Mouse (Mus musculus) intestine, embryonic 15.5 days (tissue): ENCODE measurements around the gene Hes7. TPM values are rescaled to one million over a fixed set of nuclear protein-coding genes. Genes with fewer than 3 reads are reported as not detected.

Source experiments
- ATAC-seq: fragments of 200-750 bp; cut with Nextera tagmentation; 2 replicates; pipeline ENCODE4 v1.8.0; 2017; ENCODE audit warnings: moderate TSS enrichment, moderate library complexity
- H3K27ac ChIP-seq: fragments of 300-500 bp; sonication (generic); 2 replicates; pipeline ENCODE4 v1.5.1; 2015; ENCODE audit warnings: mild to moderate bottlenecking, inconsistent platforms
- H3K27me3 ChIP-seq: fragments of 300-500 bp; sonication (generic); replicated peaks from 2 replicates; pipeline ENCODE4 v1.6.1; 2015; ENCODE audit warnings: inconsistent platforms
- H3K36me3 ChIP-seq: fragments of 300-500 bp; sonication (generic); 2 replicates; pipeline ENCODE4 v1.6.1; 2015; ENCODE audit warnings: inconsistent platforms
- H3K4me1 ChIP-seq: fragments of 300-500 bp; sonication (generic); replicated peaks from 2 replicates; pipeline ENCODE4 v1.6.1; 2015; ENCODE audit warnings: inconsistent platforms
- H3K4me2 ChIP-seq: fragments of 300-500 bp; sonication (generic); replicated peaks from 2 replicates; pipeline ENCODE4 v1.6.1; 2015; ENCODE audit warnings: mild to moderate bottlenecking, inconsistent platforms
- H3K4me3 ChIP-seq: fragments of 300-500 bp; sonication (generic); replicated peaks from 2 replicates; pipeline ENCODE4 v1.5.1; 2015; ENCODE audit warnings: inconsistent platforms
- H3K9ac ChIP-seq: fragments of 300-500 bp; sonication (generic); 2 replicates; pipeline ENCODE4 v1.6.1; 2015; ENCODE audit warnings: inconsistent platforms
- H3K9me3 ChIP-seq: fragments of 300-500 bp; sonication (generic); 2 replicates; pipeline ENCODE4 v1.6.1; 2016; ENCODE audit warnings: inconsistent platforms
- WGBS: fragments of 180-500 bp; shearing (Covaris S2); methylation state at CpG from one replicate; pipeline ENCODE4 v1.1.7; 2015; 5-methylcytosine and 5-hydroxymethylcytosine counted together
- polyA plus RNA-seq: library from polyadenylated mRNA; unstranded; fragments of >200 nt; fragmentation: Nextera tagmentation; extraction: Ambion mirVana; gene quantifications from 2 replicates; pipeline ENCODE4 v1.2.1, GENCODE M21; 2015

Hes7 gene
- polyA plus RNA-seq, 1 experiment from 2014 or later = 0.70 TPM

GRCm38 (mm10) chr11:69078041-69078440 is 42.2 kb upstream of the Hes7 start:
- Histone ChIP-seq H3K9ac (no peak overlapping the region), H3K36me3 (no peaks in the 10 kb centered on the region), H3K9me3 (no peaks in the 10 kb centered on the region), H3K27me3 (no peaks in the 10 kb centered on the region), H3K4me3 (no peak overlapping the region), H3K4me2 (no peak overlapping the region), H3K4me1 (no peaks in the 10 kb centered on the region; the same call in 1 of the 2 replicates), H3K27ac (no peak overlapping the region)
- ATAC-seq = no peak
- WGBS = 64% methylated on average over 6 of the region's 6 CpGs

GRCm38 (mm10) chr11:69078805-69079438 is 41.3 kb upstream of the Hes7 start:
- Histone ChIP-seq H3K27me3 (no peaks in the 10 kb centered on the region), H3K4me1 (no peaks in the 10 kb centered on the region; the same call in 1 of the 2 replicates), H3K27ac (no peak overlapping the region), H3K36me3 (no peaks in the 10 kb centered on the region), H3K9me3 (no peaks in the 10 kb centered on the region), H3K9ac (no peak overlapping the region), H3K4me2 (no peak overlapping the region), H3K4me3 (no peak overlapping the region)
- 70% methylated on average over 5 of the region's 5 CpGs for WGBS
- ATAC-seq = no peak

GRCm38 (mm10) chr11:69080102-69080854 is 39.9 kb upstream of the Hes7 start:
- no peaks in the 10 kb centered on the region for H3K36me3 ChIP-seq
- WGBS = 73% methylated on average over 15 of the region's 15 CpGs
- H3K4me1 ChIP-seq = no peaks in the 10 kb centered on the region
- H3K9me3 ChIP-seq = no peaks in the 10 kb centered on the region
- no peak overlapping the region for H3K4me3 ChIP-seq
- H3K9ac ChIP-seq = no peak overlapping the region
- peak; percentile 60; the same call in 1 of the 2 replicates for ATAC-seq
- H3K27me3 ChIP-seq = no peaks in the 10 kb centered on the region
- no peak overlapping the region for H3K27ac ChIP-seq
- no peak overlapping the region for H3K4me2 ChIP-seq

GRCm38 (mm10) chr11:69080855-69081222 is 39.4 kb upstream of the Hes7 start:
- H3K9me3 ChIP-seq = no peaks in the 10 kb centered on the region
- 89% methylated on average over 8 of the region's 8 CpGs for WGBS
- ATAC-seq = no peak
- H3K4me2 ChIP-seq = no peak overlapping the region
- H3K36me3 ChIP-seq = no peaks in the 10 kb centered on the region
- no peak overlapping the region for H3K27ac ChIP-seq
- no peak overlapping the region for H3K9ac ChIP-seq
- no peak overlapping the region for H3K4me3 ChIP-seq
- H3K27me3 ChIP-seq = no peaks in the 10 kb centered on the region
- H3K4me1 ChIP-seq = no peaks in the 10 kb centered on the region

- Histone ChIP-seq H3K9ac (no peak overlapping the region), H3K27ac (no peak overlapping the region), H3K27me3 (no peaks in the 10 kb centered on the region), H3K9me3 (no peaks in the 10 kb centered on the region), H3K4me3 (no peak overlapping the region), H3K36me3 (no peaks in the 10 kb centered on the region), H3K4me2 (no peak overlapping the region), H3K4me1 (no peaks in the 10 kb centered on the region; the same call in 1 of the 2 replicates)
- ATAC-seq = no peak
- 71% methylated on average over 7 of the region's 7 CpGs for WGBS
Measured at GRCm38 (mm10) chr11:69081613-69082012, 38.6 kb upstream of the Hes7 start.

GRCm38 (mm10) chr11:69085608-69086007 is 34.6 kb upstream of the Hes7 start:
- no peak overlapping the region for H3K27ac ChIP-seq
- H3K4me1 ChIP-seq = peaks cover 22% of the 10 kb centered on the region
- H3K27me3 ChIP-seq = no peaks in the 10 kb centered on the region
- ATAC-seq = no peak
- H3K36me3 ChIP-seq = no peaks in the 10 kb centered on the region
- H3K4me3 ChIP-seq = no peak overlapping the region
- H3K9ac ChIP-seq = no peak overlapping the region
- H3K9me3 ChIP-seq = no peaks in the 10 kb centered on the region
- WGBS = 62% methylated on average over 6 of the region's 6 CpGs
- H3K4me2 ChIP-seq = no peak overlapping the region

GRCm38 (mm10) chr11:69086390-69086789 is 33.8 kb upstream of the Hes7 start:
- ATAC-seq = no peak
- peak overlapping the region; percentile 79 for H3K27ac ChIP-seq
- H3K4me3 ChIP-seq = no peak overlapping the region
- no peaks in the 10 kb centered on the region; the same call in 1 of the 2 replicates for H3K36me3 ChIP-seq
- 41% methylated on average over 6 of the region's 6 CpGs for WGBS
- no peak overlapping the region for H3K9ac ChIP-seq
- H3K27me3 ChIP-seq = no peaks in the 10 kb centered on the region
- H3K9me3 ChIP-seq = no peaks in the 10 kb centered on the region
- H3K4me2 ChIP-seq = no peak overlapping the region
- H3K4me1 ChIP-seq = peaks cover 24% of the 10 kb centered on the region

- H3K4me1 ChIP-seq = peaks cover 28% of the 10 kb centered on the region
- H3K4me2 ChIP-seq = no peak overlapping the region
- H3K4me3 ChIP-seq = no peak overlapping the region
- peak overlapping the region; percentile 79 for H3K27ac ChIP-seq
- H3K27me3 ChIP-seq = no peaks in the 10 kb centered on the region
- 40% methylated on average over 4 of the region's 4 CpGs for WGBS
- H3K36me3 ChIP-seq = no peaks in the 10 kb centered on the region; the same call in 1 of the 2 replicates
- no peak overlapping the region; the same call in 1 of the 2 replicates for H3K9ac ChIP-seq
- ATAC-seq = peak; percentile 28; the same call in 1 of the 2 replicates
- H3K9me3 ChIP-seq = no peaks in the 10 kb centered on the region
Measured at GRCm38 (mm10) chr11:69087082-69087481, 33.1 kb upstream of the Hes7 start.

- Histone ChIP-seq H3K4me3 (no peak overlapping the region), H3K27me3 (no peaks in the 10 kb centered on the region), H3K27ac (peak overlapping the region; percentile 79), H3K4me1 (peaks cover 28% of the 10 kb centered on the region), H3K4me2 (peak overlapping the region; percentile 85), H3K36me3 (peaks cover 2% of the 10 kb centered on the region; the same call in 1 of the 2 replicates), H3K9ac (no peak overlapping the region), H3K9me3 (no peaks in the 10 kb centered on the region)
- no peak for ATAC-seq
- 56% methylated on average over 2 of the region's 2 CpGs for WGBS
Measured at GRCm38 (mm10) chr11:69087597-69087996, 32.6 kb upstream of the Hes7 start.

- H3K4me1 ChIP-seq = peaks cover 28% of the 10 kb centered on the region
- H3K27me3 ChIP-seq = no peaks in the 10 kb centered on the region
- peak; percentile 79 for ATAC-seq
- H3K4me2 ChIP-seq = peak within 1 kb of the TSS; percentile 85
- no peaks in the 10 kb centered on the region for H3K9me3 ChIP-seq
- peak within 1 kb of the TSS; percentile 99 for H3K4me3 ChIP-seq
- H3K36me3 ChIP-seq = peaks cover 3% of the 10 kb centered on the region; the same call in 1 of the 2 replicates
- peak within 1 kb of the TSS; percentile 93 for H3K27ac ChIP-seq
- peak within 1 kb of the TSS; percentile 100 for H3K9ac ChIP-seq
- WGBS = under 1% methylated on average over 61 of the region's 67 CpGs
Measured at GRCm38 (mm10) chr11:69088103-69088855, 31.9 kb upstream of the Hes7 start, which contains the start of gene Vamp2. Vamp2 (plus strand) TSS chr11:69088490.

- H3K27me3 ChIP-seq = no peaks in the 10 kb centered on the region
- H3K36me3 ChIP-seq = peaks cover 3% of the 10 kb centered on the region; the same call in 1 of the 2 replicates
- peak; percentile 42 for ATAC-seq
- peak overlapping the region; percentile 93 for H3K27ac ChIP-seq
- no peaks in the 10 kb centered on the region for H3K9me3 ChIP-seq
- H3K9ac ChIP-seq = peak overlapping the region; percentile 100
- 9% methylated on average over 25 of the region's 25 CpGs for WGBS
- peak overlapping the region; percentile 99 for H3K4me3 ChIP-seq
- H3K4me1 ChIP-seq = peaks cover 30% of the 10 kb centered on the region
- H3K4me2 ChIP-seq = peak overlapping the region; percentile 85
Measured at GRCm38 (mm10) chr11:69088856-69089615, 31.2 kb upstream of the Hes7 start.
